Mouse (Mus musculus): ENCODE data around the gene Gbp5. TPM values are rescaled to one million over a fixed set of nuclear protein-coding genes. Genes with fewer than 3 reads are reported as not detected.
"Not testable (repeated sequence)": the region's sequence is repeated elsewhere in the genome, so short reads cannot be mapped to it uniquely, and the experiment has no call there.

Gene Gbp5
- total RNA-seq, 1 experiment from 2014 or later, result 18.6 TPM

DNA sequence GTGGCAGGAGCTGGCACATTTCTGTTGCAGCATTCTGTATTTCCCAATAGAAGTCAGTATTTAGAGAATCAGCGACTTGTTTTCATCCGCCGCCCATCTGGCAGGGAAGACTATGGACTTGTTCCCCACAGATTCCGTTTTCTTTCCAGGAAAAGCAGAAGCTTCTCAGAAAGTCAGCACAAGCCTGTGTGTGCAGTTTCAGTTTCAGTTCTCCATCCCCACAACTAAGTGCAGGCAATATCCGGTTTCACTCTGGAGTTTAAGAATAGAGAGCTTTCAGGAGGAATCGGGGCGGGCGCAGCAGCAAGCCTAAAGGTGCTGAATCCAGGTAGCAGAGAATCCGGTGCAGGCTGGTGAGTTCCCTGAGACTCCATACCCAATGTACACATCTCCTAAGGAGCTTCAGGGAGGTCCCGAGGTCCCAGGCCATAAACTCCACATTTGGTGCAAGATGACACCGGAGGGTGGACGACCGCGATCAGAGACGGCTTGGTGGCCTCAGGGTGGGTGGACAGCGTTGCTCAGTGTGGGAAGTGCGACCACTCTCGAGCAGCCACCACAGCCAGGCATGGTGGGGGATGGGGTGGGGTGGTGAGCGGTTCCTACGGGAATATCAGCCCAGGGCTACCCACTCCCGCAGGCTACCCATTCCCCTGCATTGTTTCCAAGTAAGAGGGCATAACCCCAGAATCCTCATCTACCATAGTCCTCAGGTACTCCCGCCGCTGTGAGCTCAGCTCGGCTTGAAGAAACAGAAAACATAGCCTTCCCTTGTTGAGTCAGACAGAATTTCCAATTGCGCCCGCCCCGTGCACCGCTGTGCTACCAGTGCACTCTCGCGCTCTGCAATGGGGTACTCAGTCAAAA is 36.5 kb downstream of the Gbp5 start, which contains the start of gene Gbp7:
Gene Gbp7 (plus strand): TSS at position 256 of the 867 bp plus-strand sequence.
- ATAC-seq (replicated peaks in 1 of 2; ENCODE audit: insufficient read depth in 1 of 2, low FRiP score in 2 of 2, low TSS enrichment in 1 of 2, low read depth in 1 of 2, poor library complexity in 2 of 2, severe bottlenecking in 2 of 2), result peak; percentile 93 to 95

DNA sequence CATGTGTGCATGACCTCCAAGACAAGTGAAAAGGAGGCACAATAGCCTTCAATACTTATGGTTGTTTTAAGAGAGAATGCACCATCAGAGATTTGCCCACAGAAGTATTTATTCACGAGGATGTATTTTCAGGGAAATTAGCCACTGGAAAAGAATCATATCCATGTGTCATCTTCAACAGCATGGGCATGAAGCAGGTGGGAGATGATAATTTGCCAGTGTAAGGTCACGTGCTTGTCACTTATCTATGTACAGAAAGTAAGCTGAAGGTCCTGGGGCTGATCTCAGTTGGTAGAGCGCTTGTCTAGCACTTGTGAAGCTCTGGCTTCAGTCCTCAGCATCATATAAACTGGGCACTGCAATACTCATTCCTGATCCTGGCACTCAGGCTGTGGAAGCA is 37.8 kb downstream of the Gbp5 start:
- ATAC-seq (replicated peaks in 1 of 2; ENCODE audit: insufficient read depth in 1 of 2, low FRiP score in 2 of 2, low TSS enrichment in 1 of 2, low read depth in 1 of 2, poor library complexity in 2 of 2, severe bottlenecking in 2 of 2), result no peak

DNA sequence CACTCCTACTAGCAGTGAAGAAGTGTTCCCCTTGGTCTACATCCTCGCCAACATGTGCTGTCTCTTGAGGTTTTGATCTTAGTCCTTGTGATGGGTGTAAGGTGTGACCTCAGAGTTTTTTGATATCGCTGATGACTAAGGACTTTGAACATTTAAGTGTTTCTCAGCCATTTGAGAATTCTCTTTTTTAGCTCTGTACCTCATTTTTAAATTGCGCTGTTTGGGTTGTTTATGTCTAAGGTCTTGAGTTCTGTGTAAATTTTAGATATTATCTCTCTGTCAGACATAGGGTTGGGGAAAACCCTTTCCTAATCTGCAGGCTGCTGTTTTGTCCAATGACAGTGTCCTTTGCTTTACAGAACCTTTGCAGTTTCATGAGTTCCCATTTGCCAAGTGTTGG is 39.4 kb downstream of the Gbp5 start:
- no peak for ATAC-seq (replicated peaks in 1 of 2; ENCODE audit: insufficient read depth in 1 of 2, low FRiP score in 2 of 2, low TSS enrichment in 1 of 2, low read depth in 1 of 2, poor library complexity in 2 of 2, severe bottlenecking in 2 of 2)

DNA sequence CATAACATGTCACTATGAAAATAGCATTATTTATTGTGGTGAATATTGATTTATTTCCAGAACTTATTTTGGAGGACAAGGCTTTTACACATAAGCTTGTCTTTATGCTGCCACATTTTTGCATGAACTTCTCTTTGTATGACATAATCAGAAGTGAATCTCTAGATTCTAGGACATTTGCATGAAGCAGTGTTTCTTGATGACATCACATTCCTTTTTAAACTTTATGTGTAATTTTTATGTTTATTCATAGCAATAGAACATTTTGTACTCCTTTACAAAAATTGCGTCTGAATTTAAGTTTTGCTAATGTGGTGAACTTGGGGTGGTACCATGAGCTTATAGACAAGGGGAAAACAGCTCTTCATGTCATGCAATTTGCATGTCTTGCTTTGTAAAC is 41.9 kb downstream of the Gbp5 start:
- ATAC-seq (replicated peaks in 1 of 2; ENCODE audit: insufficient read depth in 1 of 2, low FRiP score in 2 of 2, low TSS enrichment in 1 of 2, low read depth in 1 of 2, poor library complexity in 2 of 2, severe bottlenecking in 2 of 2), result no peak

DNA sequence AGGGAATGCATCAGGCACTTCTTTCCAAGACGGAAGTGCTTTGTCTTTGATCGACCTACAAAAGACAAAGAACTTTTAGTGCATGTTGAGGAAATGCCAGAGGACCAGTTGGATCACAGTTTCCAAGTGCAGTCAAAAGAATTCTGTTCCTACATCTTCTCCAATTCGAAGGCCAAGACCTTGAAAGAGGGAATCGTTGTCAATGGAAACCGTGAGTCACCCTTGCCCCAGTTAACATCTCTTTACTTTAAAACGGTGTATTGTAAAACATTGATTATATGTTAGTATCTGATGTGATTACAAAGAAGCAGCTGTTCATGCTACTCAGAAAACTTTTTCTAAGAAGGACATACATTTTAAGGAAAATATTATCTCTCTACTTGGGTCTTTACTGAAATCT is 47.6 kb downstream of the Gbp5 start:
- ATAC-seq (replicated peaks in 1 of 2; ENCODE audit: insufficient read depth in 1 of 2, low FRiP score in 2 of 2, low TSS enrichment in 1 of 2, low read depth in 1 of 2, poor library complexity in 2 of 2, severe bottlenecking in 2 of 2), result no peak

DNA sequence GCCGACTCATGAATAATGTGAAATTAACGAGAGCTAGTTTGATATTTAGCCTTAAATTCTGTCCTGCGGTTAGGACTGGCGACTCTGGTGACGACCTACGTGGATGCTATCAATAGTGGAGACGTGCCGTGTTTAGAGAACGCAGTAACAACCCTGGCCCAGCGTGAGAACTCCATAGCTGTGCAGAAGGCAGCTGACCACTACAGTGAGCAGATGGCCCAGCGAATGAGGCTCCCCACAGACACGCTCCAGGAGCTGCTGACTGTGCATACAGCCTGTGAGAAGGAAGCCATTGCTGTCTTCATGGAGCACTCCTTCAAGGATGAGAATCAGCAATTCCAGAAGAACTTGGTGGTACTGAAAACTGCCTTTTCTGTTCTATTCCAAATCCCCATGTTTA is 49.0 kb downstream of the Gbp5 start:
- not testable (repeated sequence) for ATAC-seq (replicated peaks in 1 of 2; ENCODE audit: insufficient read depth in 1 of 2, low FRiP score in 2 of 2, low TSS enrichment in 1 of 2, low read depth in 1 of 2, poor library complexity in 2 of 2, severe bottlenecking in 2 of 2)

DNA sequence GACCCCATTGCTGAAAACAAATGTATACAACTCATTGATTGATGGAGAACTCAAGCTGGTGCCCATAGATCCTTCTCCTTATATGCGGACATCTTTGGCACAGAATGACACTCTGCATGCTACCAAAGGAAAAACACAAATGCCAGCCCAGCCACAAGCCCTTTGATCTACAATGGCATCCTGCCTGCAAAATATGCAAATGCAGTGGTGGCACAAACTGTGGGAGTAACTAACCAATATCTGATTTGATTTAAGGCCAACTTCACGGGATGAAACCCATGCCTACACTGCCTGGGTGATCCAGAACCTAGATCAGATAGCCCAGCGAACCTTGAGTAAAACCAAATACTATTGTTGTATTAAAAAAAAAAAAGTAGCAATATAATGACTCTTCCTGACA is 52.9 kb downstream of the Gbp5 start:
- no peak for ATAC-seq (replicated peaks in 1 of 2; ENCODE audit: insufficient read depth in 1 of 2, low FRiP score in 2 of 2, low TSS enrichment in 1 of 2, low read depth in 1 of 2, poor library complexity in 2 of 2, severe bottlenecking in 2 of 2)

DNA sequence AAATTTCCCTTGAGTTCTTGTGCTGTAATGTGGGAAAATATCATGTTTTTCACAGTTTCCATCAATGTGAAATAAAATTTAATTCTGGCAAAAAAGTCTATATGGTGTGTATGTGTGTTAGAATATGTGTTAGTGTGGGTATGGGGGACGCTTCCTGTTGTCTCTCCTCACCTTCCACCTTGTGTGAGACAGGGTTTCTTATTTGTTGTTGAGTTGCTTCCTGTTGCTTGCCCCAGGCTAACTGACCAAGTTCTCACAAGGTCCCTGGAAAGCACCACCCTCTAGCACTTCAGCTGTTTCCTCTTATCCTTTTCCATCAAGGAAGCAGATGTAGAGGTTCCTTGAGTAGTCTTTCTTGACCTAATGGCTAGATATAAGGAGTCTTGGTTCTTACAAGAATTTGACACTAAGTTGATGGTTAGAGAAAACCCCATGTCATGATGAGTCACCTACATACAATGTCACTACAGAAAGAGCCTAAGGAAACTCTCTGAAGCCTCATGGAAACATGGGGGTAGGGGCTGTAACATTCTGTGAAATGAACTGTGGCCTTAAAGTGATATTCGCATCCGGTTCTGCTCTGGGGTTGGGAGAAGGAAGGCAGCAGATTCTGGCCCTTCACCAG is 56.4 kb downstream of the Gbp5 start:
- ATAC-seq (replicated peaks in 1 of 2; ENCODE audit: insufficient read depth in 1 of 2, low FRiP score in 2 of 2, low TSS enrichment in 1 of 2, low read depth in 1 of 2, poor library complexity in 2 of 2, severe bottlenecking in 2 of 2), result no peak

DNA sequence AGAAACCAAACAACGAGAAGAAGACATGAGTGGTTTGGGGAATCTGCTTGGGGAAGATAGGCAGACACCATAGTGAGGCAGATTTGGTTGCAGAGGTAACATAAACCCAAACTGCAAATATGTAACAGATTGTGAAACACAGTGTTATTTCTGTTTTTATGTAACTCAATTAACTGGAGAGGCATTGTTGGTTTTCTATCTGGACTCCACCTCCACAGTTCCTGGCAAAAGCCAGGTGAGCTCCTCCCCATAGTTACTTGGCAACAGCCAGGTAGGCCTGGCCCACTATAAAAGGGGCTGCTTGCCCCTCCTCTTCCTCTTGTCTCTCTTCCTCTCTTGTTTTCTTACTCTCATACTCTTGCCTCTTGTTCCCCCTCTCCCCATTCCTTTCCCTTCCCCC is 60.8 kb downstream of the Gbp5 start:
- no peak for ATAC-seq (replicated peaks in 1 of 2; ENCODE audit: insufficient read depth in 1 of 2, low FRiP score in 2 of 2, low TSS enrichment in 1 of 2, low read depth in 1 of 2, poor library complexity in 2 of 2, severe bottlenecking in 2 of 2)

DNA sequence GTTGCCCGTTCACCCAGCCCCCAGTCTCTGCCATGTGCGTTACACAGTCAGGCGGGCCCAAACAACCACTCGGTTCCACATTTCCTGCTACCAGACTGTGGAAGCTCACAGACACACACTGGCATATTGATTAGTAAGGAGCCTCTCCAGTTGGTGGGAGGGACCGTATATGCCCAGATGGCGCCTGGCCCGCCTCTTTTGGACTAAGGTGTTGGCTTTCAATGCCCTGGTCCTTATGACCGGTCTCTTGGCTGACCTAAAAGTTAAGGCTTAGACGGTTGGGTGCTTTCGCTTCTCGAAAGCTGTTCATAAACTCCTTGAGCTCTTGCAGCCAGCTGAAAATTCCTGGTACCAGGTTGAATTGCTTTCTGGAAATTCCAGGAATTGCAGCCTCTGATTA is 61.8 kb downstream of the Gbp5 start:
- no peak for ATAC-seq (replicated peaks in 1 of 2; ENCODE audit: insufficient read depth in 1 of 2, low FRiP score in 2 of 2, low TSS enrichment in 1 of 2, low read depth in 1 of 2, poor library complexity in 2 of 2, severe bottlenecking in 2 of 2)

DNA sequence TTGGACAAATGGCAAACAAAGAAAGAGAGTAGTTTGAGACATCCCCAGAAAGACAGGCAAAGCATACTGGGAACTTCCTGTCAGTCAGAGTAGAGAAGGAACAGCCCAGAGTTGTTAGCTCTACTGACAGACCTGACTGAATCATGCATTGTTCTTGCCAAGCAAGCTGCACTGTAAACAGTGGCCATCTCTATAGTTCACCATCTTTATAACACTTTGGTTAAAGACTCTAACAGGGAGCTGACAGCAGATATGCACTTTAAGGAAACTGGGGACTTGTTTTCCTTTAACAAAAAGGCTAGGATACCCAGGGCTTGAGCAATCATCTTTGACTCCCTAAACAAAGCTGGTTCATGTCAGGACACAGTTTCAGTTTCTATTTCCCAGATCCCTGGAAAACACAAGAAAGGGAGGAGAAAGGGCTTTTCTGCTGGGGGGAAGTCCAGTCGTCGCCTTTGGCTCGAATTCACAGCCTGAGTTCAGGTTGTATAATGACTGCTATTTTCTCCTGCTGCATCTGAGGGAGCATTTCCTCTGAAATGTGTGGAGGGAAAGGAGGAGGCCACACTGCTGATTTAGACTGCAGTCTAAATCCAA is 66.0 kb downstream of the Gbp5 start, which contains the start of gene Gbp3:
Gene Gbp3 (plus strand): TSS at position 395 of the 597 bp plus-strand sequence.
- ATAC-seq (replicated peaks in 1 of 2; ENCODE audit: insufficient read depth in 1 of 2, low FRiP score in 2 of 2, low TSS enrichment in 1 of 2, low read depth in 1 of 2, poor library complexity in 2 of 2, severe bottlenecking in 2 of 2), result 0 out of 4 replicates have a peak, but pooled peaks of 1 of the 2 experiments have one; percentile 24

DNA sequence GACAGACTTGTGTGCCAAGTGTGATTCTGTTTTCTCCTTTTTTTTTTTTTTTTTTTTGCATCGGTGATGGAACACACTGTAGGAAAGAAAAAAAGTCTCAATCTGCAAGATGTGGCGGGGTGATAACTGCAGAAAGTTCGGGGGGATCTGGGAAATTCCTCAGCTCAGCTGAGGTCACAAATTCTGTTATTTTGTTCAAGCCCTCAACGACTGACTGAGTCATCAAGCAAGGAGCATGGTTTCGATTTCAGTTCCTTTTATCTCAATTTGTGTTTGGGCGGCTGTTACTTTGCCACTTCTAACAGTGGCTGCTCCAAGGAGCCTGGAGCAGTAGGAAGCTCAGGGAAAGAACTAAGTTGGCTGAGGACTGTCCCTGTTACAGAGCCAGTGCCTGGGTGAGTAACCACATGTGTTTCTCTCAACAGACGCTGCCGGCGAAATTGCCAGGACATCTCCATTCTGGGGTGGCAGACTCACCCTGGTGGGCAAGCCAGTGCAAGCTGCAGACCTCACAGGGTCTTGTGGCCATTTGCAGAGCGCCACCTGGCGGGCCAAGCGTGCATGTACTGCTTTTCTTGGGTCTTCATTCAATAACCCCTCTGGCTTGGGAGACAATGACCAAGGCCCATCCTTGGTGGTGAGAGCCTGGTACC is 66.6 kb downstream of the Gbp5 start:
- peak; percentile 97 to 99 for ATAC-seq (replicated peaks in 1 of 2; ENCODE audit: insufficient read depth in 1 of 2, low FRiP score in 2 of 2, low TSS enrichment in 1 of 2, low read depth in 1 of 2, poor library complexity in 2 of 2, severe bottlenecking in 2 of 2)

DNA sequence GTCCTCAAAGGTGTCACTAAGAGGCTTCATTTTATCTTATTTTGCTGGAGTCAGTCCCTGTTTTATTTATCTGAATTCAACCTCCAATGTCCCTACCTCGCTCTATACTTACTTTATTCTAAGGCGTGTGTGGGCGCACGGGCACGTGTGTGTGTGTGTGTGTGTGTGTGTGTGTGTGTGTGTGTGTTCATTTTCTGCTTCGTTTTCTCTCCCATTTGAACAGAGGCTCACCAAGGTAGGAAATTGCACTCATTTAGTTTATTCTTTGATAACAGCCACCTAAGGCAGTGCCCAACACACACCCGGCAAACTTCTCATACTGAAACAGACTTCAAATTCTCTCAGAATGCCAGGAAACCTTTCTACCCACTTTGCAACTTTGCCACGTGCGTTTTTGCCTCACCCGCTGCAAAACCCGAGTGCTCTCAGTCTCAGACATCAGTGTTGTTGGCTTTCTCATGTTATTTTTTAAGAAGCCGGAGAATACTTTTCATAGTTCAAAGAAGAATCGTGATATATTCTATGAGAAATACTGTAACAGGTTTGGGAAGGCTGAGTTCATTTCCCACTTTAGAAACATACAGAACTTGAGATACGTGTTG is 67.4 kb downstream of the Gbp5 start:
- no peak for ATAC-seq (replicated peaks in 1 of 2; ENCODE audit: insufficient read depth in 1 of 2, low FRiP score in 2 of 2, low TSS enrichment in 1 of 2, low read depth in 1 of 2, poor library complexity in 2 of 2, severe bottlenecking in 2 of 2)

DNA sequence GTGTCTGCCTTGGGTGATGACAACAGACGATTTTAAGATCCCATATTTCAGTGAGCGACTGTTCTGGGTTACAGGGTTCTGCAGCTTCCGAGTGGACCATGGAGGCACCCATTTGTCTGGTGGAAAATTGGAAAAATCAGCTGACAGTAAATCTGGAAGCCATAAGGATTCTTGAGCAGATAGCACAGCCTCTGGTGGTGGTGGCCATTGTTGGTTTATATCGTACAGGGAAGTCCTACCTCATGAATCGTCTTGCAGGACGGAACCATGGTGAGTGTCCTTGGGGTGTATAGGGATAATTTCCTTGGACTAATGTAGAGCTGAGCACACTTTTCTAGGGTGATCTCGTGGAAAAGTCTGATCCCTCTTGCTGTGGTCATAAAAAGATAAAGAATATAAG is 67.9 kb downstream of the Gbp5 start:
- ATAC-seq (replicated peaks in 1 of 2; ENCODE audit: insufficient read depth in 1 of 2, low FRiP score in 2 of 2, low TSS enrichment in 1 of 2, low read depth in 1 of 2, poor library complexity in 2 of 2, severe bottlenecking in 2 of 2), result no peak

DNA sequence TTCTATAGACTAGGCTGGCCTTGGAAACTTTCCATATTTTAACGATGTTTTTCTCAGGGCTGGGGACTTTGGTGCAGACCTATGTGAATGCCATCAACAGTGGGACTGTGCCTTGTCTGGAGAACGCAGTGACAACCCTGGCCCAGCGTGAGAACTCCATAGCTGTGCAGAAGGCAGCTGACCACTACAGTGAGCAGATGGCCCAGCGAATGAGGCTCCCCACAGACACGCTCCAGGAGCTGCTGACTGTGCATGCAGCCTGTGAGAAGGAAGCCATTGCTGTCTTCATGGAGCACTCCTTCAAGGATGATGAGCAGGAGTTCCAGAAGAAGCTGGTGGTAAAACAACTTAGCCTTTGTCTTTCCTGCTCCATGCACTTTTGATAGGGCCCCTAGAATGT is 73.7 kb downstream of the Gbp5 start:
- not testable (repeated sequence) for ATAC-seq (replicated peaks in 1 of 2; ENCODE audit: insufficient read depth in 1 of 2, low FRiP score in 2 of 2, low TSS enrichment in 1 of 2, low read depth in 1 of 2, poor library complexity in 2 of 2, severe bottlenecking in 2 of 2)

DNA sequence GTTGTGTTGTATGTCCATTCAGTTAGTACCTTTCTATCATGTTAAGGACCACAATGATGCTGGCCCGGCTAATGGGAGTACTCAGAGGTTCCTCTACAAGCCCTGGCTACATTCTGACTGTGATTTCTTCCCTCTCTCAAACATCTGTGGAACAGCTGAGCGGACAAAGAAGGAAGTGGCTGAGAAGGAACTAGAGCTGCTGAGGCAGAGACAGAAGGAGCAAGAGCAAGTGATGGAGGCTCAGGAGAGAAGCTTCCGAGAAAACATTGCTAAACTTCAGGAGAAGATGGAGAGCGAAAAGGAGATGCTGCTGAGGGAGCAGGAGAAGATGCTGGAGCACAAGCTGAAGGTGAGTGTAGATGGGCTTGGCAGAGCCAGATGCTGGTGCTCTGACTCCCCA is 77.0 kb downstream of the Gbp5 start:
- ATAC-seq (replicated peaks in 1 of 2; ENCODE audit: insufficient read depth in 1 of 2, low FRiP score in 2 of 2, low TSS enrichment in 1 of 2, low read depth in 1 of 2, poor library complexity in 2 of 2, severe bottlenecking in 2 of 2), result no peak

Data from hematopoietic stem cell, adult 5-6 weeks (primary cell).